Mouse (Mus musculus): ENCODE data around the gene Acvrl1. TPM values are rescaled to one million over a fixed set of nuclear protein-coding genes. Genes with fewer than 3 reads are reported as not detected.

Acvrl1 gene
- polyA plus RNA-seq, 1 experiment: 28.9 TPM

- Histone ChIP-seq H3K4me1 (ENCODE audit: control insufficient read depth, insufficient read depth, insufficient read length) (peaks cover 2% of the 10 kb centered on the region; the same call in 1 of the 2 replicates), H3K4me3 (ENCODE audit: extremely low read depth, insufficient read depth, insufficient read length) (no peak overlapping the region), H3K27ac (ENCODE audit: insufficient read depth, low read length) (no peak overlapping the region), H3K36me3 (ENCODE audit: control insufficient read depth, insufficient read depth, low read length) (no peaks in the 10 kb centered on the region), H3K27me3 (ENCODE audit: control insufficient read depth, insufficient read depth, low read length) (no peaks in the 10 kb centered on the region)
- no peak for TF ChIP-seq CTCF (IDR thresholded peaks at IDR 0.05; ENCODE audit: extremely low read depth, insufficient read depth, insufficient read length, insufficient replicate concordance)
- no peak for TF ChIP-seq POLR2A (IDR thresholded peaks at IDR 0.05; ENCODE audit: low read depth, low read length)
- WGBS: 97% methylated on average over 2 of the region's 2 CpGs
- no peak for DNase-seq (ENCODE audit: low read depth in 1 of 2, low spot score in 2 of 2)
Measured at GRCm38 (mm10) chr15:101172016-101172415, 43.7 kb downstream of the Acvrl1 start.

- peak; percentile 79 to 87 for DNase-seq (ENCODE audit: low read depth in 1 of 2, low spot score in 2 of 2)
- TF ChIP-seq CTCF (IDR thresholded peaks at IDR 0.05; ENCODE audit: extremely low read depth, insufficient read depth, insufficient read length, insufficient replicate concordance) (no peak), POLR2A (IDR thresholded peaks at IDR 0.05; ENCODE audit: low read depth, low read length) (peak; percentile 80; the same call in 1 of the 2 replicates)
- Histone ChIP-seq H3K27ac (ENCODE audit: insufficient read depth, low read length) (peak within 1 kb of the TSS; percentile 96), H3K4me3 (ENCODE audit: extremely low read depth, insufficient read depth, insufficient read length) (peak within 1 kb of the TSS; percentile 99), H3K36me3 (ENCODE audit: control insufficient read depth, insufficient read depth, low read length) (no peaks in the 10 kb centered on the region), H3K27me3 (ENCODE audit: control insufficient read depth, insufficient read depth, low read length) (no peaks in the 10 kb centered on the region), H3K4me1 (ENCODE audit: control insufficient read depth, insufficient read depth, insufficient read length) (peaks cover 2% of the 10 kb centered on the region; the same call in 1 of the 2 replicates)
- WGBS: under 1% methylated on average over 41 of the region's 87 CpGs
Measured at GRCm38 (mm10) chr15:101173421-101174211, 45.3 kb downstream of the Acvrl1 start, which contains the start of gene Acvr1b. Gene Acvr1b, plus strand, starts transcription at chr15:101174067.

GRCm38 (mm10) chr15:101174294-101175130 lies 46.2 kb downstream of the Acvrl1 start:
- DNase-seq (ENCODE audit: low read depth in 1 of 2, low spot score in 2 of 2): no peak
- Histone ChIP-seq H3K4me3 (ENCODE audit: extremely low read depth, insufficient read depth, insufficient read length) (peak overlapping the region; percentile 64), H3K36me3 (ENCODE audit: control insufficient read depth, insufficient read depth, low read length) (no peaks in the 10 kb centered on the region), H3K27me3 (ENCODE audit: control insufficient read depth, insufficient read depth, low read length) (no peaks in the 10 kb centered on the region), H3K4me1 (ENCODE audit: control insufficient read depth, insufficient read depth, insufficient read length) (peaks cover 2% of the 10 kb centered on the region; the same call in 1 of the 2 replicates), H3K27ac (ENCODE audit: insufficient read depth, low read length) (0 out of 2 replicates have a peak overlapping the region, but pooled peaks have one; percentile 38)
- no peak for TF ChIP-seq POLR2A (IDR thresholded peaks at IDR 0.05; ENCODE audit: low read depth, low read length)
- TF ChIP-seq CTCF (IDR thresholded peaks at IDR 0.05; ENCODE audit: extremely low read depth, insufficient read depth, insufficient read length, insufficient replicate concordance): no peak
- 4% methylated on average over 40 of the region's 46 CpGs for WGBS

GRCm38 (mm10) chr15:101175131-101175460 lies 46.8 kb downstream of the Acvrl1 start:
- whole genome bisulfite sequencing: 31% methylated on average over 5 of the region's 5 CpGs
- H3K27ac ChIP-seq (ENCODE audit: insufficient read depth, low read length): no peak overlapping the region

GRCm38 (mm10) chr15:101175613-101176283 lies 47.4 kb downstream of the Acvrl1 start:
- Histone ChIP-seq H3K27me3 (ENCODE audit: control insufficient read depth, insufficient read depth, low read length) (no peaks in the 10 kb centered on the region), H3K27ac (ENCODE audit: insufficient read depth, low read length) (no peak overlapping the region), H3K4me1 (ENCODE audit: control insufficient read depth, insufficient read depth, insufficient read length) (peaks cover 5% of the 10 kb centered on the region; the same call in 1 of the 2 replicates), H3K36me3 (ENCODE audit: control insufficient read depth, insufficient read depth, low read length) (no peaks in the 10 kb centered on the region), H3K4me3 (ENCODE audit: extremely low read depth, insufficient read depth, insufficient read length) (no peak overlapping the region; the same call in 1 of the 2 replicates)
- DNase-seq (ENCODE audit: low read depth in 1 of 2, low spot score in 2 of 2): no peak
- no peak for TF ChIP-seq POLR2A (IDR thresholded peaks at IDR 0.05; ENCODE audit: low read depth, low read length)
- TF ChIP-seq CTCF (IDR thresholded peaks at IDR 0.05; ENCODE audit: extremely low read depth, insufficient read depth, insufficient read length, insufficient replicate concordance): no peak
- 41% methylated on average over 17 of the region's 17 CpGs for WGBS

More at GRCm38 (mm10) chr15:101175131-101175460, 46.8 kb downstream of the Acvrl1 start:
- H3K27me3 ChIP-seq (ENCODE audit: control insufficient read depth, insufficient read depth, low read length): no peaks in the 10 kb centered on the region
- no peak for DNase-seq (ENCODE audit: low read depth in 1 of 2, low spot score in 2 of 2)
- peaks cover 4% of the 10 kb centered on the region; the same call in 1 of the 2 replicates for H3K4me1 ChIP-seq (ENCODE audit: control insufficient read depth, insufficient read depth, insufficient read length)
- TF ChIP-seq POLR2A (IDR thresholded peaks at IDR 0.05; ENCODE audit: low read depth, low read length) (no peak), CTCF (IDR thresholded peaks at IDR 0.05; ENCODE audit: extremely low read depth, insufficient read depth, insufficient read length, insufficient replicate concordance) (no peak)
- no peaks in the 10 kb centered on the region for H3K36me3 ChIP-seq (ENCODE audit: control insufficient read depth, insufficient read depth, low read length)
- peak overlapping the region; percentile 64; the same call in 1 of the 2 replicates for H3K4me3 ChIP-seq (ENCODE audit: extremely low read depth, insufficient read depth, insufficient read length)

GRCm38 (mm10) chr15:101176284-101176680 lies 48.0 kb downstream of the Acvrl1 start:
- H3K4me1 ChIP-seq (ENCODE audit: control insufficient read depth, insufficient read depth, insufficient read length): peaks cover 5% of the 10 kb centered on the region; the same call in 1 of the 2 replicates

More at GRCm38 (mm10) chr15:101176284-101176680, 48.0 kb downstream of the Acvrl1 start:
- Histone ChIP-seq H3K27ac (ENCODE audit: insufficient read depth, low read length) (no peak overlapping the region), H3K36me3 (ENCODE audit: control insufficient read depth, insufficient read depth, low read length) (no peaks in the 10 kb centered on the region), H3K27me3 (ENCODE audit: control insufficient read depth, insufficient read depth, low read length) (no peaks in the 10 kb centered on the region), H3K4me3 (ENCODE audit: extremely low read depth, insufficient read depth, insufficient read length) (no peak overlapping the region)
- WGBS: 67% methylated on average over 3 of the region's 3 CpGs
- DNase-seq (ENCODE audit: low read depth in 1 of 2, low spot score in 2 of 2): no peak
- no peak for TF ChIP-seq CTCF (IDR thresholded peaks at IDR 0.05; ENCODE audit: extremely low read depth, insufficient read depth, insufficient read length, insufficient replicate concordance)

Data from spleen, adult 2 months (tissue).